Mouse (Mus musculus): Measurements from ENCODE around the gene Tkt. TPM values are rescaled to one million over a fixed set of nuclear protein-coding genes. Genes with fewer than 3 reads are reported as not detected.
"Not testable (repeated sequence)": the region's sequence is repeated elsewhere in the genome, so short reads cannot be mapped to it uniquely, and the experiment has no call there.

The Tkt gene
- polyA plus RNA-seq, 1 experiment from 2014 or later: 118 TPM

GRCm38 (mm10) chr14:30528961-30529360, 19.2 kb upstream of the Tkt start:
- Histone ChIP-seq H3K9ac (ENCODE audit: low read length) (no peak overlapping the region), H3K27ac (ENCODE audit: low read depth, low read length) (no peak overlapping the region), H3K4me2 (ENCODE audit: low read depth, low read length, severe bottlenecking) (no peak overlapping the region), H3K27me3 (ENCODE audit: control insufficient read depth, insufficient read depth, low read length) (no peaks in the 10 kb centered on the region), H3K4me1 (replicated peaks; ENCODE audit: control insufficient read depth, insufficient read depth, low read length) (0 out of 2 replicates have a peak, but pooled peaks cover 3% of the 10 kb centered on the region), H3K36me3 (ENCODE audit: control insufficient read depth, insufficient read depth, low read length) (peaks cover 6% of the 10 kb centered on the region), H3K4me3 (ENCODE audit: low read depth, low read length) (no peak overlapping the region), H3K9me3 (ENCODE audit: control insufficient read depth, low read length) (no peaks in the 10 kb centered on the region)
- DNase-seq (ENCODE audit: low spot score) (no peak), ATAC-seq (replicated peaks; ENCODE audit: low FRiP score) (no peak)
- WGBS: 90% methylated on average over 5 of the region's 5 CpGs

DNA sequence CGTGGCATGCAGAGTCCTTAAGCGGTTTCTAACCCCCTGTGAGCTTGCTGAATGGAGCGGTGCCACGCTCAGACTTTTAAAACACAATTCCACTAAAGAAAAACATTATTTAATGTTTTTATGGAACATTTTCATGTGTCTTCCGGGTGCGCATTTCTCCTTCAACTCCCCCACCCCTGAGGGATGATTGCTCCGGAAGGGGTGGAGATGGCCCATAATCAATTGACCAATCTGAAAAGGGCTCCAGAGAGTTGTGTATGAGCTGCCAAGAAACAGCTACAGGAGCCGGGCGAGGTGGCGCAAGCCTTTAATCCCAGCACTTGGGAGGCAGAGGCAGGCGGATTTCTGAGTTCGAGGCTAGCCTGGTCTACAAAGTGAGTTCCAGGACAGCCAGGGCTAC, 18.7 kb upstream of the Tkt start:
- Histone ChIP-seq H3K4me2 (ENCODE audit: low read depth, low read length, severe bottlenecking) (no peak overlapping the region), H3K4me3 (ENCODE audit: low read depth, low read length) (no peak overlapping the region), H3K9ac (ENCODE audit: low read length) (no peak overlapping the region), H3K9me3 (ENCODE audit: control insufficient read depth, low read length) (no peaks in the 10 kb centered on the region), H3K36me3 (ENCODE audit: control insufficient read depth, insufficient read depth, low read length) (peaks cover 5% of the 10 kb centered on the region), H3K27me3 (ENCODE audit: control insufficient read depth, insufficient read depth, low read length) (no peaks in the 10 kb centered on the region), H3K4me1 (replicated peaks; ENCODE audit: control insufficient read depth, insufficient read depth, low read length) (0 out of 2 replicates have a peak, but pooled peaks cover 3% of the 10 kb centered on the region), H3K27ac (ENCODE audit: low read depth, low read length) (no peak overlapping the region)
- 95% methylated on average over 12 of the region's 12 CpGs for WGBS
- DNase-seq (ENCODE audit: low spot score) (no peak), ATAC-seq (replicated peaks; ENCODE audit: low FRiP score) (no peak)

DNA sequence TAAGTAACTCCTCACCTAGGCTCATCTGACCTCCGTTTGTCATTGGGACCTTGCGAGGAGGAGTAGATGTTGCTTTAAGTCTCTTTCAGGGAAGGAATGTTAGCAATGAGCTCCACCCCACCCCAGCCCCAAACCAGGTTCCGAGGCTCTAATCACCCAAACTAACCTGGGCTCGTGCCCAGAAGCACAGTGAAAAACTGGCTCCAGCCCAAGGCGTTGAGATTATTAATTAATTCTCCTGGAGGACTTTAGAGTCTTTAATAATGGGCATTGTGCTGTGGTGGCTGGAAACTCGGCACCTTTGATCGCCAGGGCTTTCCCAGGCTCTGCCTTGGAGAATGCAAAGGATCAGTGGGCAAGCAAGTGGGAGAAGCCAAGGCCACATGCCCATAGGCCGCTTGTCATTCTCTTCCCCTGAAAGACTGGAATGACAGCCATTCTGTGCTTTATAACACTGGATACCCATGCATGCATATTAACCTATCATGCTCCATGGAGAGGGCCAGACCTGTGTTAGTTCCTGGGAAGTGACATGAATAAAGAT, 17.4 kb upstream of the Tkt start:
- no peak for ATAC-seq (replicated peaks; ENCODE audit: low FRiP score)
- H3K4me1 ChIP-seq (replicated peaks; ENCODE audit: control insufficient read depth, insufficient read depth, low read length): 0 out of 2 replicates have a peak, but pooled peaks cover 3% of the 10 kb centered on the region
- no peaks in the 10 kb centered on the region for H3K27me3 ChIP-seq (ENCODE audit: control insufficient read depth, insufficient read depth, low read length)
- no peak overlapping the region for H3K27ac ChIP-seq (ENCODE audit: low read depth, low read length)
- no peak overlapping the region for H3K4me2 ChIP-seq (ENCODE audit: low read depth, low read length, severe bottlenecking)
- 77% methylated on average over 8 of the region's 8 CpGs for WGBS
- H3K4me3 ChIP-seq (ENCODE audit: low read depth, low read length): no peak overlapping the region
- no peak overlapping the region for H3K9ac ChIP-seq (ENCODE audit: low read length)
- no peaks in the 10 kb centered on the region for H3K9me3 ChIP-seq (ENCODE audit: control insufficient read depth, low read length)
- DNase-seq (ENCODE audit: low spot score): no peak
- peaks cover 5% of the 10 kb centered on the region for H3K36me3 ChIP-seq (ENCODE audit: control insufficient read depth, insufficient read depth, low read length)

- no peak overlapping the region for H3K4me3 ChIP-seq (ENCODE audit: low read depth, low read length)
- H3K27ac ChIP-seq (ENCODE audit: low read depth, low read length): no peak overlapping the region
- no peak overlapping the region for H3K9ac ChIP-seq (ENCODE audit: low read length)
- WGBS: 84% methylated on average over 5 of the region's 5 CpGs
- no peak for DNase-seq (ENCODE audit: low spot score)
- H3K9me3 ChIP-seq (ENCODE audit: control insufficient read depth, low read length): no peaks in the 10 kb centered on the region
- H3K4me1 ChIP-seq (replicated peaks; ENCODE audit: control insufficient read depth, insufficient read depth, low read length): 0 out of 2 replicates have a peak, but pooled peaks cover 3% of the 10 kb centered on the region
- no peak for ATAC-seq (replicated peaks; ENCODE audit: low FRiP score)
- H3K27me3 ChIP-seq (ENCODE audit: control insufficient read depth, insufficient read depth, low read length): no peaks in the 10 kb centered on the region
- no peak overlapping the region for H3K4me2 ChIP-seq (ENCODE audit: low read depth, low read length, severe bottlenecking)
- H3K36me3 ChIP-seq (ENCODE audit: control insufficient read depth, insufficient read depth, low read length): peaks cover 2% of the 10 kb centered on the region
These were observed 16.7 kb upstream of the Tkt start for GRCm38 (mm10) chr14:30531431-30531830.

DNA sequence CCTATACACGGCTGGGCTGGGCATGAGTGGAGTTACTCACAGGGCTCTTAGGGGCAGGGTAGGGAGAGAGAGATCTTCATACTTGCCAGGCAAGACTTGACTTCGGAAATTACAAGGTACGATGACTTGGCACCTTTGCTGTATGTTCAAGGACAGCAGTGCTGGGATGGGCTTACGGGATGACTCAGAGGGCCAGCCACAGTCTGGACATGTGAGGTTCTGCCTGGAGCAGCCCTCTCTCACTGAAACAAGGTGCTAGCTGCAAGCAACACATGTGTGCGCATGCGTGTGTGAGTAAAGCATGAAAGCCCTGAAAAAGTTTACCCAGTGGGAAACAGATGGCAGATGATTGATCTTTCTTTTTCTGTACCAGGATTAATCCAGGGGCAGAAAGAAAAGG, 16.3 kb upstream of the Tkt start:
- Histone ChIP-seq H3K9ac (ENCODE audit: low read length) (no peak overlapping the region), H3K4me3 (ENCODE audit: low read depth, low read length) (no peak overlapping the region), H3K9me3 (ENCODE audit: control insufficient read depth, low read length) (no peaks in the 10 kb centered on the region), H3K36me3 (ENCODE audit: control insufficient read depth, insufficient read depth, low read length) (no peaks in the 10 kb centered on the region; the same call in 1 of the 2 replicates), H3K27ac (ENCODE audit: low read depth, low read length) (no peak overlapping the region), H3K4me2 (ENCODE audit: low read depth, low read length, severe bottlenecking) (no peak overlapping the region), H3K4me1 (replicated peaks; ENCODE audit: control insufficient read depth, insufficient read depth, low read length) (0 out of 2 replicates have a peak, but pooled peaks cover 3% of the 10 kb centered on the region), H3K27me3 (ENCODE audit: control insufficient read depth, insufficient read depth, low read length) (no peaks in the 10 kb centered on the region)
- ATAC-seq (replicated peaks; ENCODE audit: low FRiP score): no peak
- 98% methylated on average over 6 of the region's 6 CpGs for WGBS
- no peak for DNase-seq (ENCODE audit: low spot score)

DNA sequence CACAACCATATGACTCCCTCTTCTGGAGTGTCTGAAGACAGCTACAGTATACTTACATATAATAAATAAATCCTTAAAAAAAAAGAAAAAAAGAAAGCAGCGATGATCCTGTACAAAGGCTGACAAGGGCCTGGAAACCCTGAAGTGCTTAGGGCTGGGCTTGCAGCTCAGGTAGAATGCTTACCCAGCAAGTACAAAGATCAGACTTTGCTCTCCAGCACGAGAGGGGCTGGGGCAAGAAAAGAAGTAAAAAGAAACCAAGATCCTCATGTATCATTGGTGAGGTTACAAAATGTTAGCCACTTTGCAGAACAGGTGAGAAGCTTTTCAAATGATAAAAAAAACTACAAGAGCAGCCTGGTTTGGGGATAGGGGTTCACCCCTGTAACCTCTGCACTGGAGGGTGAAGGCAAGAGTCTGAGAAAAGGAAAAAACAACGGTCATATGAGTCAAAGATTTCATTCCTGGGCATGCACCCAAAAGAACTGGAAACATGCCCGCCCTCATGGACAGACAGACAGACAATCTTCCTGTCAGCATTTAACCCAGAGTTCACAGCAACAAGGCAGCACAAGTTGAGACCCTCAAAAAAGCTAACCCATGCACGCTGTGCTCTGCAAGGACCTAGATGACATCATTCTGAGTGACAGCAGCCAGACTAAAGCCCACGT, 14.2 kb upstream of the Tkt start:
- H3K9ac ChIP-seq (ENCODE audit: low read length): no peak overlapping the region
- H3K27me3 ChIP-seq (ENCODE audit: control insufficient read depth, insufficient read depth, low read length): no peaks in the 10 kb centered on the region
- DNase-seq (ENCODE audit: low spot score) (no peak), ATAC-seq (replicated peaks; ENCODE audit: low FRiP score) (no peak)
- no peaks in the 10 kb centered on the region for H3K9me3 ChIP-seq (ENCODE audit: control insufficient read depth, low read length)
- no peak overlapping the region for H3K27ac ChIP-seq (ENCODE audit: low read depth, low read length)
- 83% methylated on average over 6 of the region's 6 CpGs for WGBS
- H3K36me3 ChIP-seq (ENCODE audit: control insufficient read depth, insufficient read depth, low read length): no peaks in the 10 kb centered on the region
- H3K4me1 ChIP-seq (replicated peaks; ENCODE audit: control insufficient read depth, insufficient read depth, low read length): 0 out of 2 replicates have a peak, but pooled peaks cover 3% of the 10 kb centered on the region
- no peak overlapping the region for H3K4me2 ChIP-seq (ENCODE audit: low read depth, low read length, severe bottlenecking)
- H3K4me3 ChIP-seq (ENCODE audit: low read depth, low read length): no peak overlapping the region

DNA sequence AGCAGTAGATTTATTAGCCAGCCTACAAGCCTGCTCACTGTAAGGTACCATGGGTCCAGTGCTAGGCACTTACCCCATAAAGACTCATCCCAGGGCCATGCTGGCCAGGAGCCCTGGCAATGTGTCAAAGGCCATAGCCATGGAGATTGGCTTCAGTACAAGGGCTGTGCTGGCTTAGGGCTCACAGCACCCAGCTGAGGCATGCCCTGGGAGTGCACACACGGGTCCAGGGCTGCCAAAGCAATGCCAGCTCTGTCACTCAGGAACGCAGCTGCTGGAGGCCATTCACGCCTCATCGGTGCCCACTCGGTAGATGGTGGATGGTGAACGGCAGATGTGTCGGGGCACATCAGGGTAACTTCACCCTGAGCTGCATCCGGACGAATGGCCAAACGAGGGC, 6.6 kb upstream of the Tkt start:
- DNase-seq (ENCODE audit: low spot score) (no peak), ATAC-seq (replicated peaks; ENCODE audit: low FRiP score) (no peak)
- no peaks in the 10 kb centered on the region for H3K4me1 ChIP-seq (replicated peaks; ENCODE audit: control insufficient read depth, insufficient read depth, low read length)
- no peaks in the 10 kb centered on the region for H3K9me3 ChIP-seq (ENCODE audit: control insufficient read depth, low read length)
- H3K27me3 ChIP-seq (ENCODE audit: control insufficient read depth, insufficient read depth, low read length): no peaks in the 10 kb centered on the region
- no peak overlapping the region for H3K4me3 ChIP-seq (ENCODE audit: low read depth, low read length)
- H3K9ac ChIP-seq (ENCODE audit: low read length): no peak overlapping the region
- H3K36me3 ChIP-seq (ENCODE audit: control insufficient read depth, insufficient read depth, low read length): no peaks in the 10 kb centered on the region
- H3K4me2 ChIP-seq (ENCODE audit: low read depth, low read length, severe bottlenecking): no peak overlapping the region
- no peak overlapping the region for H3K27ac ChIP-seq (ENCODE audit: low read depth, low read length)
- 75% methylated on average over 10 of the region's 10 CpGs for WGBS

DNA sequence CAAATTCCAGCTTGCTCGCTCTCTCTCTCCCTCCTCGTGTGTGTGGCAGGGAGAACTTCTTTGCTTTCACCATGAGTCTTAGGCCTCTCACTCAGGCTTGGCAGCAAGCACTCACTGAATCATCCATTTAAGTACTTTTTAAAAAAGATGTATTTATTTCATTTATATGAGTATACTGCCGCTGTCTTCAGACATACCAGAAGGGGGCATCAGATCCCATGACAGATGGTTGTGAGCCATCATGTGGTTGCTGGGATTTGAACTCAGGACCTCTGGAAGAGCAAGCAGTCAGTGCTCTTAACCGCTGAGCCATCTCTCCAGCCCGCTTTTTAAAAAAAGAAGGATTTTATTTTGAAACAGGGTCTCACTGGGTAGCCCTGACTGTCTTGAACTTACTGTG, 4.8 kb upstream of the Tkt start:
- not testable (repeated sequence) for H3K9ac ChIP-seq (ENCODE audit: low read length); H3K4me3 ChIP-seq (ENCODE audit: low read depth, low read length); H3K4me2 ChIP-seq (ENCODE audit: low read depth, low read length, severe bottlenecking); ATAC-seq (replicated peaks; ENCODE audit: low FRiP score); H3K9me3 ChIP-seq (ENCODE audit: control insufficient read depth, low read length); H3K27ac ChIP-seq (ENCODE audit: low read depth, low read length); H3K27me3 ChIP-seq (ENCODE audit: control insufficient read depth, insufficient read depth, low read length); DNase-seq (ENCODE audit: low spot score); H3K4me1 ChIP-seq (replicated peaks; ENCODE audit: control insufficient read depth, insufficient read depth, low read length); H3K36me3 ChIP-seq (ENCODE audit: control insufficient read depth, insufficient read depth, low read length)
- WGBS: 86% methylated on average over 5 of the region's 5 CpGs
